Mouse (Mus musculus) stomach, postnatal 0 days (tissue): Measurements from ENCODE around the gene Boc. TPM values are rescaled to one million over a fixed set of nuclear protein-coding genes. Genes with fewer than 3 reads are reported as not detected.

Experiments used
- ATAC-seq: fragments of 200-750 bp; cut with Nextera tagmentation; 2 replicates; pipeline ENCODE4 v1.8.0; 2017; ENCODE audit not compliant: low FRiP score, low TSS enrichment
- DNase-seq: peaks from one replicate; pipeline ENCODE4 v3.0.0-alpha.2; 2016; ENCODE audit warnings: low spot score
- H3K27ac ChIP-seq: fragments of 300-500 bp; sonication (generic); replicated peaks from 2 replicates; pipeline ENCODE4 v1.5.1; 2014; ENCODE audit warnings: mild to moderate bottlenecking, control low read depth
- H3K27me3 ChIP-seq: fragments of 300-500 bp; sonication (generic); 2 replicates; pipeline ENCODE4 v1.6.1; 2014; ENCODE audit warnings: low read length; ENCODE audit not compliant: control insufficient read depth, insufficient read depth
- H3K36me3 ChIP-seq: fragments of 300-500 bp; sonication (generic); 2 replicates; pipeline ENCODE4 v1.6.1; 2014; ENCODE audit warnings: low read length, mixed read lengths; ENCODE audit not compliant: control insufficient read depth, insufficient read depth
- H3K4me1 ChIP-seq: fragments of 300-500 bp; sonication (generic); replicated peaks from 2 replicates; pipeline ENCODE4 v1.6.1; 2014; ENCODE audit warnings: antibody characterized with exemption; ENCODE audit not compliant: control insufficient read depth, insufficient read depth
- H3K4me2 ChIP-seq: fragments of 300-500 bp; sonication (generic); replicated peaks from 2 replicates; pipeline ENCODE4 v1.6.1; 2014; ENCODE audit warnings: low read depth, mild to moderate bottlenecking, control low read depth, moderate library complexity
- H3K4me3 ChIP-seq: fragments of 300-500 bp; sonication (generic); 2 replicates; pipeline ENCODE4 v1.5.1; 2014; ENCODE audit warnings: low read depth, low read length, control low read depth
- H3K9ac ChIP-seq: fragments of 300-500 bp; sonication (generic); 2 replicates; pipeline ENCODE4 v1.6.1; 2014; ENCODE audit warnings: mild to moderate bottlenecking, low read length, control low read depth, mixed read lengths
- H3K9me3 ChIP-seq: fragments of 300-500 bp; sonication (generic); 2 replicates; pipeline ENCODE4 v1.6.1; 2016; ENCODE audit warnings: low read length; ENCODE audit not compliant: control insufficient read depth
- CTCF ChIP-seq: IDR thresholded peaks from 2 replicates; pipeline ENCODE4 v1.5.1; 2016; ENCODE audit warnings: antibody characterized with exemption, low read depth, mild to moderate bottlenecking, moderate library complexity
- EP300 ChIP-seq: optimal IDR thresholded peaks from 2 replicates; pipeline ENCODE3; 2016; ENCODE audit warnings: antibody characterized with exemption
- WGBS: fragments of 180-500 bp; shearing (Covaris S2); extraction: QIAGEN DNeasy Blood & Tissue Kit; methylation state at CpG from one replicate; pipeline ENCODE4 v1.1.7; 2014; 5-methylcytosine and 5-hydroxymethylcytosine counted together
- polyA plus RNA-seq: library from polyadenylated mRNA; unstranded; fragments of >200 nt; fragmentation: Nextera tagmentation; extraction: Ambion mirVana; gene quantifications from 2 replicates; pipeline ENCODE4 v1.2.1, GENCODE M21; 2015

Boc gene
- polyA plus RNA-seq, 1 experiment from 2014 or later, result 6.1 TPM

- Histone ChIP-seq H3K4me1 (no peaks in the 10 kb centered on the region), H3K4me2 (no peak overlapping the region), H3K9me3 (no peaks in the 10 kb centered on the region), H3K4me3 (no peak overlapping the region), H3K9ac (no peak overlapping the region), H3K27ac (no peak overlapping the region), H3K27me3 (no peaks in the 10 kb centered on the region), H3K36me3 (peaks cover 19% of the 10 kb centered on the region)
- WGBS, result 91% methylated on average over 9 of the region's 9 CpGs
- ATAC-seq (no peak), DNase-seq (no peak)
- TF ChIP-seq EP300 (no peak), CTCF (no peak)
Observed at GRCm38 (mm10) chr16:44491051-44491450, 67.6 kb downstream of the Boc start.

- Histone ChIP-seq H3K27ac (no peak overlapping the region), H3K4me1 (no peaks in the 10 kb centered on the region), H3K9me3 (no peaks in the 10 kb centered on the region), H3K27me3 (no peaks in the 10 kb centered on the region), H3K4me2 (no peak overlapping the region), H3K36me3 (peaks cover 19% of the 10 kb centered on the region), H3K9ac (no peak overlapping the region), H3K4me3 (no peak overlapping the region)
- no peak for TF ChIP-seq CTCF
- no peak for TF ChIP-seq EP300
- 92% methylated on average over 13 of the region's 13 CpGs for WGBS
- no peak for DNase-seq
- ATAC-seq, result no peak
Observed at GRCm38 (mm10) chr16:44487194-44487593, 71.5 kb downstream of the Boc start.

- Histone ChIP-seq H3K4me3 (no peak overlapping the region), H3K27ac (no peak overlapping the region), H3K4me2 (no peak overlapping the region), H3K9me3 (no peaks in the 10 kb centered on the region), H3K9ac (no peak overlapping the region), H3K27me3 (no peaks in the 10 kb centered on the region), H3K36me3 (peaks cover 14% of the 10 kb centered on the region), H3K4me1 (no peaks in the 10 kb centered on the region)
- TF ChIP-seq CTCF (no peak), EP300 (no peak)
- DNase-seq, result no peak
- no peak for ATAC-seq
- 75% methylated on average over 9 of the region's 9 CpGs for WGBS
Observed at GRCm38 (mm10) chr16:44486612-44487011, 72.1 kb downstream of the Boc start.

GRCm38 (mm10) chr16:44485691-44486090, 73.0 kb downstream of the Boc start:
- no peak overlapping the region for H3K9ac ChIP-seq
- H3K36me3 ChIP-seq, result peaks cover 6% of the 10 kb centered on the region; the same call in 1 of the 2 replicates
- WGBS, result 79% methylated on average over 8 of the region's 8 CpGs
- H3K4me2 ChIP-seq, result no peak overlapping the region
- H3K27ac ChIP-seq, result no peak overlapping the region
- no peak overlapping the region for H3K4me3 ChIP-seq
- DNase-seq (no peak), ATAC-seq (no peak)
- no peaks in the 10 kb centered on the region for H3K4me1 ChIP-seq
- TF ChIP-seq CTCF (no peak), EP300 (no peak)
- no peaks in the 10 kb centered on the region for H3K9me3 ChIP-seq
- H3K27me3 ChIP-seq, result no peaks in the 10 kb centered on the region

- Histone ChIP-seq H3K4me2 (no peak overlapping the region), H3K4me1 (no peaks in the 10 kb centered on the region), H3K9me3 (no peaks in the 10 kb centered on the region), H3K36me3 (peaks cover 6% of the 10 kb centered on the region; the same call in 1 of the 2 replicates), H3K4me3 (no peak overlapping the region), H3K27me3 (no peaks in the 10 kb centered on the region), H3K27ac (no peak overlapping the region), H3K9ac (no peak overlapping the region)
- ATAC-seq, result 0 out of 2 replicates have a peak, but pooled peaks have one; percentile 13
- TF ChIP-seq EP300, result no peak
- no peak for TF ChIP-seq CTCF
- DNase-seq, result no peak
- 43% methylated on average over 10 of the region's 10 CpGs for WGBS
Observed at GRCm38 (mm10) chr16:44484831-44485230, 73.9 kb downstream of the Boc start.

GRCm38 (mm10) chr16:44484079-44484478, 74.6 kb downstream of the Boc start:
- Histone ChIP-seq H3K4me2 (no peak overlapping the region), H3K4me1 (no peaks in the 10 kb centered on the region), H3K4me3 (no peak overlapping the region), H3K9me3 (no peaks in the 10 kb centered on the region), H3K27me3 (no peaks in the 10 kb centered on the region), H3K9ac (no peak overlapping the region), H3K36me3 (peaks cover 6% of the 10 kb centered on the region; the same call in 1 of the 2 replicates), H3K27ac (no peak overlapping the region)
- peak; percentile 99 for TF ChIP-seq CTCF
- no peak for TF ChIP-seq EP300
- ATAC-seq (no peak), DNase-seq (peak; percentile 81)
- 5% methylated on average over 7 of the region's 7 CpGs for WGBS
